Mouse (Mus musculus) G1E (cell line): ENCODE data around the gene Sar1a.

ENCODE experiments used
- CTCF ChIP-seq: IDR thresholded peaks from 2 replicates; pipeline ENCODE4 v1.5.1; 2012; ENCODE audit warnings: low read depth, low read length, inconsistent platforms, mixed read lengths
- GATA1 ChIP-seq: IDR thresholded peaks from 2 replicates; pipeline ENCODE4 v1.6.1; 2012; ENCODE audit warnings: borderline replicate concordance, low read length, inconsistent platforms, mixed read lengths

- TF ChIP-seq CTCF: no peak
- TF ChIP-seq GATA1: no peak
Observed at GRCm38 (mm10) chr10:61715462-61715837, 35.4 kb downstream of the Sar1a start.
